Mouse (Mus musculus): ENCODE data around the gene Serpinb8.
A peak's percentile ranks its signal among the peaks of the same experiment; 100 is the strongest.

Gene Serpinb8

GRCm38 (mm10) chr1:107589691-107590470 is at the start of gene Serpinb8:
TSS of gene Serpinb8 (plus strand) at chr1:107590006.
- DNase-seq: peak; percentile 39

GRCm38 (mm10) chr1:107559494-107559893 is 30.3 kb upstream of the Serpinb8 start:
- no peak for DNase-seq

- no peak for DNase-seq
These were observed 27.7 kb upstream of the Serpinb8 start for GRCm38 (mm10) chr1:107562110-107562509.

- DNase-seq: no peak
These were observed 24.2 kb upstream of the Serpinb8 start for GRCm38 (mm10) chr1:107565644-107566043.

- DNase-seq: no peak
These were observed 13.7 kb upstream of the Serpinb8 start for GRCm38 (mm10) chr1:107576094-107576493.

- DNase-seq: no peak
These were observed 12.3 kb upstream of the Serpinb8 start for GRCm38 (mm10) chr1:107577514-107577913.

- no peak for DNase-seq
These were observed 8.6 kb upstream of the Serpinb8 start for GRCm38 (mm10) chr1:107581220-107581619.

GRCm38 (mm10) chr1:107582900-107583299 is 6.9 kb upstream of the Serpinb8 start:
- no peak for DNase-seq

GRCm38 (mm10) chr1:107583958-107584376 is 5.8 kb upstream of the Serpinb8 start:
- no peak for DNase-seq

GRCm38 (mm10) chr1:107584932-107585331 is 4.9 kb upstream of the Serpinb8 start:
- no peak for DNase-seq

GRCm38 (mm10) chr1:107586196-107586595 is 3.6 kb upstream of the Serpinb8 start:
- no peak for DNase-seq

- DNase-seq: no peak
These were observed 1.6 kb upstream of the Serpinb8 start for GRCm38 (mm10) chr1:107588206-107588605.

- no peak for DNase-seq
These were observed 1.2 kb upstream of the Serpinb8 start for GRCm38 (mm10) chr1:107588642-107589041.

GRCm38 (mm10) chr1:107592644-107593043 is 2.8 kb downstream of the Serpinb8 start:
- no peak for DNase-seq

GRCm38 (mm10) chr1:107593469-107593868 is 3.7 kb downstream of the Serpinb8 start:
- no peak for DNase-seq

- no peak for DNase-seq
These were observed 7.1 kb downstream of the Serpinb8 start for GRCm38 (mm10) chr1:107596874-107597273.

GRCm38 (mm10) chr1:107598476-107598875 is 8.7 kb downstream of the Serpinb8 start:
- peak; percentile 6 for DNase-seq

- DNase-seq: no peak
These were observed 19.1 kb downstream of the Serpinb8 start for GRCm38 (mm10) chr1:107608942-107609341.

GRCm38 (mm10) chr1:107614087-107614486 is 24.3 kb downstream of the Serpinb8 start:
- no peak for DNase-seq

GRCm38 (mm10) chr1:107622017-107622416 is 32.2 kb downstream of the Serpinb8 start:
- DNase-seq: no peak

GRCm38 (mm10) chr1:107635936-107636335 is 46.1 kb downstream of the Serpinb8 start:
- no peak for DNase-seq

- no peak for DNase-seq
These were observed 48.2 kb downstream of the Serpinb8 start for GRCm38 (mm10) chr1:107638056-107638455.

GRCm38 (mm10) chr1:107638459-107638858 is 48.7 kb downstream of the Serpinb8 start:
- DNase-seq: no peak

- no peak for DNase-seq
These were observed 52.8 kb downstream of the Serpinb8 start for GRCm38 (mm10) chr1:107642457-107643118.

All from right cerebral cortex, postnatal 4 days (tissue).